Mouse (Mus musculus): ENCODE results near the gene Fras1. TPM values are rescaled to one million over a fixed set of nuclear protein-coding genes. Genes with fewer than 3 reads are reported as not detected.

Gene Fras1
- polyA plus RNA-seq, 1 experiment = 0.22 TPM

- Histone ChIP-seq H3K27me3 (ENCODE audit: control insufficient read depth, insufficient read depth, low read length) (no peaks in the 10 kb centered on the region), H3K36me3 (ENCODE audit: control insufficient read depth, insufficient read depth, low read length) (no peaks in the 10 kb centered on the region), H3K4me1 (ENCODE audit: control insufficient read depth, insufficient read depth, low read length) (no peaks in the 10 kb centered on the region), H3K27ac (ENCODE audit: control insufficient read depth, insufficient read depth, low read depth, low read length) (no peak overlapping the region), H3K4me3 (ENCODE audit: control insufficient read depth, low read depth, low read length) (no peak overlapping the region)
- TF ChIP-seq CTCF (IDR thresholded peaks at IDR 0.05; ENCODE audit: control insufficient read depth, insufficient read depth, insufficient replicate concordance, low read depth, low read length) (no peak), POLR2A (IDR thresholded peaks at IDR 0.05; ENCODE audit: control insufficient read depth, low read depth, low read length) (no peak)
These were observed 184.5 kb downstream of the Fras1 start for GRCm38 (mm10) chr5:96558049-96558804.

- Histone ChIP-seq H3K4me1 (ENCODE audit: control insufficient read depth, insufficient read depth, low read length) (no peaks in the 10 kb centered on the region), H3K36me3 (ENCODE audit: control insufficient read depth, insufficient read depth, low read length) (no peaks in the 10 kb centered on the region), H3K27me3 (ENCODE audit: control insufficient read depth, insufficient read depth, low read length) (no peaks in the 10 kb centered on the region), H3K4me3 (ENCODE audit: control insufficient read depth, low read depth, low read length) (no peak overlapping the region), H3K27ac (ENCODE audit: control insufficient read depth, insufficient read depth, low read depth, low read length) (no peak overlapping the region)
- TF ChIP-seq POLR2A (IDR thresholded peaks at IDR 0.05; ENCODE audit: control insufficient read depth, low read depth, low read length) (no peak), CTCF (IDR thresholded peaks at IDR 0.05; ENCODE audit: control insufficient read depth, insufficient read depth, insufficient replicate concordance, low read depth, low read length) (no peak)
These were observed 200.8 kb downstream of the Fras1 start for GRCm38 (mm10) chr5:96574586-96574985.

- no peak for TF ChIP-seq POLR2A (IDR thresholded peaks at IDR 0.05; ENCODE audit: control insufficient read depth, low read depth, low read length)
- no peak for TF ChIP-seq CTCF (IDR thresholded peaks at IDR 0.05; ENCODE audit: control insufficient read depth, insufficient read depth, insufficient replicate concordance, low read depth, low read length)
- H3K4me3 ChIP-seq (ENCODE audit: control insufficient read depth, low read depth, low read length) = no peak overlapping the region
- H3K27me3 ChIP-seq (ENCODE audit: control insufficient read depth, insufficient read depth, low read length) = no peaks in the 10 kb centered on the region
- no peaks in the 10 kb centered on the region for H3K4me1 ChIP-seq (ENCODE audit: control insufficient read depth, insufficient read depth, low read length)
- no peaks in the 10 kb centered on the region for H3K36me3 ChIP-seq (ENCODE audit: control insufficient read depth, insufficient read depth, low read length)
- H3K27ac ChIP-seq (ENCODE audit: control insufficient read depth, insufficient read depth, low read depth, low read length) = no peak overlapping the region
These were observed 204.9 kb downstream of the Fras1 start for GRCm38 (mm10) chr5:96578705-96579104.

DNA sequence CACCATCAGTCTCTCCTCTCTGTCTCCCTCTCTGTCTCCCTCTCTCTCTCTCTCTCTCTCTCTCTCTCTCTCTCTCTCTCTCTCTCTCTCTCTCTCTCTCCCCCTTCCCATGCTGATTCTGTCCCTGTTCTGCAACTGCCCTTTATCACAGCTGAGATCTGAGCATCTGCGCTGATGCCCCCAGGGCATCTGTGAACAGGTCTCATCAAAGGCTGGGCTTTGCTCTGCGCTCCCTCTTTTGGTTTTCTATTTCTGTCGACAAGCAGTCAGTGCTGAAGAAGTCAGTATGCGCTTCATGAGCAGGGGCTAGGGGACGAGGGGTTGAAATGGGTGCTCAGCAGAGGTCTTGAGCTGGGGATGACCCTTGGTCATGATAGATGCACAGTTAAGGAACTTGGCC, 206.2 kb downstream of the Fras1 start:
- no peaks in the 10 kb centered on the region for H3K36me3 ChIP-seq (ENCODE audit: control insufficient read depth, insufficient read depth, low read length)
- no peaks in the 10 kb centered on the region for H3K4me1 ChIP-seq (ENCODE audit: control insufficient read depth, insufficient read depth, low read length)
- no peak for TF ChIP-seq CTCF (IDR thresholded peaks at IDR 0.05; ENCODE audit: control insufficient read depth, insufficient read depth, insufficient replicate concordance, low read depth, low read length)
- TF ChIP-seq POLR2A (IDR thresholded peaks at IDR 0.05; ENCODE audit: control insufficient read depth, low read depth, low read length) = no peak
- H3K27ac ChIP-seq (ENCODE audit: control insufficient read depth, insufficient read depth, low read depth, low read length) = no peak overlapping the region
- no peak overlapping the region for H3K4me3 ChIP-seq (ENCODE audit: control insufficient read depth, low read depth, low read length)
- H3K27me3 ChIP-seq (ENCODE audit: control insufficient read depth, insufficient read depth, low read length) = no peaks in the 10 kb centered on the region

- H3K36me3 ChIP-seq (ENCODE audit: control insufficient read depth, insufficient read depth, low read length) = no peaks in the 10 kb centered on the region
- no peak overlapping the region for H3K27ac ChIP-seq (ENCODE audit: control insufficient read depth, insufficient read depth, low read depth, low read length)
- H3K4me1 ChIP-seq (ENCODE audit: control insufficient read depth, insufficient read depth, low read length) = no peaks in the 10 kb centered on the region
- H3K4me3 ChIP-seq (ENCODE audit: control insufficient read depth, low read depth, low read length) = no peak overlapping the region
- TF ChIP-seq CTCF (IDR thresholded peaks at IDR 0.05; ENCODE audit: control insufficient read depth, insufficient read depth, insufficient replicate concordance, low read depth, low read length) (no peak), POLR2A (IDR thresholded peaks at IDR 0.05; ENCODE audit: control insufficient read depth, low read depth, low read length) (no peak)
- H3K27me3 ChIP-seq (ENCODE audit: control insufficient read depth, insufficient read depth, low read length) = no peaks in the 10 kb centered on the region
These were observed 211.0 kb downstream of the Fras1 start for GRCm38 (mm10) chr5:96584730-96585129.

DNA sequence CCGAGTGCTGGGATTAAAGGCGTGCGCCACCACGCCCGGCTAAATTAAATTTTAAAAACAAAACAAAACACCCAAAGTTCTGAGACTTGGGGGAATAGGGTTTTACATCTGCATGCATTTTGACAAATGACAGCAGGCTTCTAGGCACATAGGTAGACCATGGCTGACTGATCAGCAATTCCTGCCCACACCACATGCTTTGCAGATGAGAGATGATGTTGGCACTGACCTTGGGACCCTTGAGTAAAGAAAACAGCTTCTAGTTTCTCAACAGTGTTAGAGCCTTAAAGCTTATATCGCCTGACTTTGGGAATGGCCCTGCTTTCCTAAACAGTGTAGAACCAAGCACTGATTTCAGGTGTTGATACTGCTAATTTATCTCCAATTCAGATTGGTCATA, 216.9 kb downstream of the Fras1 start:
- Histone ChIP-seq H3K4me1 (ENCODE audit: control insufficient read depth, insufficient read depth, low read length) (no peaks in the 10 kb centered on the region), H3K4me3 (ENCODE audit: control insufficient read depth, low read depth, low read length) (no peak overlapping the region), H3K27me3 (ENCODE audit: control insufficient read depth, insufficient read depth, low read length) (no peaks in the 10 kb centered on the region), H3K36me3 (ENCODE audit: control insufficient read depth, insufficient read depth, low read length) (no peaks in the 10 kb centered on the region), H3K27ac (ENCODE audit: control insufficient read depth, insufficient read depth, low read depth, low read length) (no peak overlapping the region)
- TF ChIP-seq POLR2A (IDR thresholded peaks at IDR 0.05; ENCODE audit: control insufficient read depth, low read depth, low read length) = no peak
- no peak for TF ChIP-seq CTCF (IDR thresholded peaks at IDR 0.05; ENCODE audit: control insufficient read depth, insufficient read depth, insufficient replicate concordance, low read depth, low read length)

GRCm38 (mm10) chr5:96595793-96596192, 222.0 kb downstream of the Fras1 start:
- Histone ChIP-seq H3K36me3 (ENCODE audit: control insufficient read depth, insufficient read depth, low read length) (no peaks in the 10 kb centered on the region), H3K27me3 (ENCODE audit: control insufficient read depth, insufficient read depth, low read length) (no peaks in the 10 kb centered on the region), H3K27ac (ENCODE audit: control insufficient read depth, insufficient read depth, low read depth, low read length) (no peak overlapping the region), H3K4me1 (ENCODE audit: control insufficient read depth, insufficient read depth, low read length) (no peaks in the 10 kb centered on the region), H3K4me3 (ENCODE audit: control insufficient read depth, low read depth, low read length) (no peak overlapping the region)
- TF ChIP-seq CTCF (IDR thresholded peaks at IDR 0.05; ENCODE audit: control insufficient read depth, insufficient read depth, insufficient replicate concordance, low read depth, low read length) = no peak
- TF ChIP-seq POLR2A (IDR thresholded peaks at IDR 0.05; ENCODE audit: control insufficient read depth, low read depth, low read length) = no peak

Data from testis, adult 2 months (tissue).